Mouse (Mus musculus): ENCODE data around the gene Mad1l1.

Gene Mad1l1

DNA sequence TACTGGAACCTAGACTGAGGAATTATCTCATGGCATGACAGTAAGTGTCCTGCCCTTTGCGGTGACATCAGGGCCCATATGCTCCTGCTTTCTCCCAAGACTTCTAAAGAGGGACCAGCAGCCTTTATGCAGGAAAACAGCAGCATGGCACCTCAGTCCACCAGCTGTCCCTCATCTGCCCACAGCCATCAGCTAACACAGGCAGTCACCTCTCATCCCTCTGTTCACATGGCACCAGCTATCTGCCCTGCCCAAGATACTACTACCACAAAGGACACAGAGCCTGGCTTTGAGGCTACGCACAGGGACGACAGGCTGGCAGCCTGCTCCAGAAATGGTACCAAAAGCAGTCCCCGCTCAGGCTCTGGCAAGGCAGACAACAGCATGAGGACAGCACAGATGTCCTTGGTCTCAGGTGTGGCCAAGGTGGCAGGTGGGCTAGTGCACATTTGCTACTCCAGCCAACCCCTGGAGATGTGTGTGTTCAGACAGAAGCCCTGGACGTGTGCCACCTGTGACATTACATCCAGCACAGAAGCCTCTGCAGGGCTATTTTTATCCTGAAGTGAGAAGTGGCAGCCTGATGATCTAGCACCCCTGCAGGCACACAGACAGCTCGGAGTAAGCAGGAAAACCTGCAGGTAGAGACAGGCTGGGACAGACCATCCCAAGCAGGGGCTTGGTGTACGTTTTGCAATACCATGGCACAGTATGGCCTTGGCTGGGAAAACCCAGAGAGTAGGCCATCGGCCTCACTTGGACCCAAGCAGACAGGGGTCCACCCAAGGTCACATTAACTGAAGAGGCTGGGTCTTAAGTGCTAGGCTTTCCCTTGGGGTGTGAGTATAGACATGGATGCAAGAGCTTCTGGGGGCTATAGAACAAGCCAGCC lies 185.4 kb downstream of the Mad1l1 start:
- DNase-seq (ENCODE audit: low read depth, low spot score) = no peak

DNA sequence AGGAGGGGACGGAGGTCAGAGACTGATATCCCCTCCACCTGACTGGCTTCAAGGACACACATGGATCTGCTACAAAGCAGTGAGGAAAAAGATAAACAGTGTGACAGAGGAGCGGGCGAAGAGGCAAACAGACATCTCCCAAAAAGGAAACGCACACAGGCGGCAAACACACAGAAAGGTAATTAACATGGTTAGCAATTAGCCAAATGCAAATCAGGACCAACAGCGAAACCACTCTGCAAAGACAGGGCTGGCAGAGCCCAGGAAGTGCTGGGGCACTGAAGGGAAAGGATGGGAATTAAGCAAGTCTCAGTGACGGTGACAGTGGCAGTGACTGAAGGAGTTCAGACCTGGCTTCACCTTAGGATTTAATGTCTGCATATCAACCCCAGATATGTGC lies 187.3 kb downstream of the Mad1l1 start:
- no peak for DNase-seq (ENCODE audit: low read depth, low spot score)

DNA sequence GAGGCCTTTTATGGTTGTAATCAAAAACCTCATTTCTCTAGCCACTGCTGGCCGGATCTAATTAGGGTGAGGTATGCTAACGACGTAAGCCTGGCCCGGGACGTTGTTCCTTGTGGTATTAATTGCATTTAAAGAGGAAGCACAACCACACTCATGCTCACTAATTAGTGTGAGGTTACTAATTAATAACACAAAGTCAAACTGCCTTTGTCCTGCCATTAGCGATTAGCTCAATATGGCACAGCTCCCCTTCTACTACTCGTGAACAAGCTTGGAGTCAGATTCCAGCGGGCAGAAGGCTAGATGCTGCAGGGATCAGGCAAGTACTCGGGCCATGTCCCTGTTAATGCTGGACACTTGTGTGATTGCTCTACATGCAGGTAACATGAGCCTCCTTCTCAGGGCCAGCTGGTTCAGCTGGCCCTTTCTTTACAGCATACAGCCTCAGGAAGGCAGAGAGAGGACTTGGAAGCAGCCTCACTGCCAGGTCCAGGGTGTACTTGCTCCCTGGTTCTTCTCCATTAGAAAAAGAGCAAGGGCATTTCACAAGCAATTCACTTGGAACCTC lies 192.9 kb downstream of the Mad1l1 start:
- no peak for DNase-seq (ENCODE audit: low read depth, low spot score)

DNA sequence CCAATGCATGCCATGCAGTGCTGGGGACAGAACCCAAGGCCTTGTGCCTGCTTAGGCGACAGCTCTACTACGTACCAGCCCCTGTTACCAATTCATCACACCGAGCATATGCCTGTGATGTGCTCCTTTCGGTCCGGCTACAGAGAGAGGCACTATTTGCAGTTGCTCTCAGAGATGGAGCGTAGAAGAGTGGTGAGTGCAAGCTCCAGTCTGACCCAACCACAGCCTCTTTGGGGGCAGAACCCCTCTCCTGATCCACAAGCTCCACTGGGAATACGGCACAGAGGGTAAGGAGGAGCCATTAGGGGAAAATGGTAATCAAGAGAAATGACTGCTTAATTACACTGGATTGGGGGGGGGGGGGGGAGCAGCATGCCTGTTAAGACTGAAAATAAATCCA lies 193.4 kb downstream of the Mad1l1 start:
- DNase-seq (ENCODE audit: low read depth, low spot score) = no peak

DNA sequence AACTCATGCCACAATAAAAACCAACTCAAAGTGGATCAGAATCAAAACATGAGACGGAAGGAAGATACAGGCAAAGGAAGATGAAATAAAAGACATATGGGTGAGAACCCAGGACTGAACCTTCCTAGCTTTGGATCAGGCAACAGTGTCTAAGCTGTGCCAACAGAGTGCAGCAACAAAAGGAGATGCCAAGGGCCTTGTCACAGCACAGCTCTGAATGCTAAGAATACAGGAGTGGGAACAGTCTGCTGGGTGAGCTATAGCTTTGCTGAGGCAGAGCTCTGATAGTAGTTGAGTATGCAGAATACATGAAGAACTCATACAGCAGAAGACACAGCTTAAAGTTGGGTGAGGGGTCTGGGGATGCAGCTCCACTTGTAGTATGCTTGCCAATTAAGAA lies 196.7 kb downstream of the Mad1l1 start:
- DNase-seq (ENCODE audit: low read depth, low spot score) = no peak

DNA sequence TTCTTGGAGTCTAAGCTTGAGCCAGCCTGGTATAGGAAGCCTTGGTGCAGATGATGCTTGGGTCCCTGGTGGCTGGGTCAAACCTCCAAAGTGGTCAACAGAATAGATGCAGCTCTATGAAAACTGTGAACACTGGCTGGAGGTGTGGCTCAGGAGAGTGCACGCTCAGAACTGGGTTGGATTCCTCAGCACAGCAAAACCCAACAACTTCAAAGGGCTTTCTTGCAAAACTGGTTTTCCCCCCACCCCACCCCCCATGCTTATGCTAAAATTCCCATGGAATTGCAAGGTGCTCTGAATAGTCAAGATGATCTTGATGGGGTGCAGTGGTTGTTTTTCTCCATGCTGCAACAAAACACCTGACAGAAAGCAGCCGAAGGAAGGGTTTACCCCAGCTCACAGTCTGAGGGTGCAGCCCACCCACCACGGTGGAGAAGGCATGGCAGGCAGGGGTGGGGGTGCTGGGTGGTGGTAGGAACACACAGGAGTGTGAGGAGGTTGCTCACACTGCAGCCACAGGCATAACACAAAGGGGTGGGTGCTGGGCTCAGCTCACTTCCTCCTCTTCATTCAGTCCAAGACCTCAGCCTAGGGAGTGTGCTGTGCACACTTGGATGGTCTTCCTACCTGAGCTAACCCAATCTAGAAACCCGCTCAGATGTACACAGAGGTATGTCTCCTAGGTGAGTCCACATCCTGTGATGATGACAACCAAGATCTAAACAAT lies 197.5 kb downstream of the Mad1l1 start:
- DNase-seq (ENCODE audit: low read depth, low spot score) = peak; percentile 90

DNA sequence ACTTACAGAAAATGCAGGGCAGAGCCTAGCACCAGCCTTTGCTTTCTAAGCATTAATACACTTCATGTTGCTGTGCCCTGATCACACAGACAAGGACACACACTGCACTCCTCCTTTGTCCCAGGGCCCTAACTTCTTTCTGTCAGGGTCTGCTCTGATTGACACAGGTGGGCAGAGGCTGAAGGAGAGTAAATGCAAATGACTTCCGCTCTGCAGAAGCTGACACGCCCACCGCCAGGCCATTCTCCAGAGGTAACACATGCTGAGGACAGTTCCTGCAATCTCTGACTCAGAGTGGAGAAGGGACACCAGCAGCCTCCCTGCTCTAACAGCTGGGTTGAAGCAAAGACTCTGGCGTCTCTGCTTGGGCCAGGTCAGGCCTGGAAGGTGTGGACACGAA lies 198.2 kb downstream of the Mad1l1 start:
- DNase-seq (ENCODE audit: low read depth, low spot score) = peak; percentile 84

DNA sequence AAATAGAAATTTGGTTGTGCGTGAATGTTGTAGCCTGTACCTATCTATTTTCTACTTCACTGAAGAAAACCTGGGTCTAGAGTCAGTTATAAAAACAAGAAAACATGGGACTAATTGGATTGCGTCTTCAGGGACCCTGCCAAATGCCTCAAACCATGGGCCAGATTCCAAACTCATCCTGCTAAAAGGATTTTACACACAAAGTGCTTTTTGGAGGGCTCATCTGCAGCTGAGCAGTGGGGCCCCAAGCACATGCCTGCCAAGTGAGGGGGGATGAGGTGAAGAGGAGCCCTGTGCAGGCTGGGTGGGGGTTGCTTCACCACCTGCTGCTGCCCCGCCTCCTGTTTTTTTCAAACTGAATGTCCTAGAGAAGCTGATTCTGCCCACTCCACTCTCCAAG lies 199.4 kb downstream of the Mad1l1 start:
- DNase-seq (ENCODE audit: low read depth, low spot score) = no peak

DNA sequence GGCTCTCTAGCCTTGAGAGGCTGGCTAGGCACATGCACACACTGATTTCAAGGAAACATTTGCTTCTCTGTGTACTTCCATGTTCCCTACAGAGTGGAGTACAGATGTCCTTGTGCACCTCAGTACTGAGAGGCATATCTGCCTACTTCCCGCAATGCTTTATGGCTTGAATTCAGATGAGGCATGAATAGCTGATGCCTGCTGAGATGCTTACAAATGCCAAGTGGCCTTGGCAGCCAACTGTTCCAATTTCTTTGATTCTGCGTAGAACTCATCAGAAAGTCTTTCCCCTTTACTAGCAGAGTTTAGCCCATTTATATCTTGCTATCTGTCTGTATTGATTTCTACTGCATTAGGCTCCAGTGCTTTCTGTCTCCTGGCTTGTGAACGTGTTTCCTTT lies 202.4 kb downstream of the Mad1l1 start:
- no peak for DNase-seq (ENCODE audit: low read depth, low spot score)

DNA sequence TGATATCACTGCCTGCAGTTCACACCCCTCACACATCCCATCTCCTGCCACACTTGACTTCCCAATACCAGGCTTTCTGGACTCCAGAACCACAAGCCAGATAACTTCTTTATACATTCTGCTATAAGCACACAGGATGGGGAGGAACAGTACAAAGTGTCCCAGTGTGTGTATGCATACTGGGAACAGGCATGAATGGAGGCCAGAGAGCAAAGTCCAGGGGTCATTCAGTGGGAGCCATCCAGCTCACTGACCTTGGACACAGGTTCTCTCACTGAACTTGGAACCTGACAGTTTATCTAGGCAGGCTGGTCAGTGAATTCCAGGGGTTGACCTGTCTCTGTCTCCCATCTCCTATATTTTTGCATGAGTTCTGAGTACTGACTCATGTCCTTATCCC lies 203.4 kb downstream of the Mad1l1 start:
- DNase-seq (ENCODE audit: low read depth, low spot score) = no peak

DNA sequence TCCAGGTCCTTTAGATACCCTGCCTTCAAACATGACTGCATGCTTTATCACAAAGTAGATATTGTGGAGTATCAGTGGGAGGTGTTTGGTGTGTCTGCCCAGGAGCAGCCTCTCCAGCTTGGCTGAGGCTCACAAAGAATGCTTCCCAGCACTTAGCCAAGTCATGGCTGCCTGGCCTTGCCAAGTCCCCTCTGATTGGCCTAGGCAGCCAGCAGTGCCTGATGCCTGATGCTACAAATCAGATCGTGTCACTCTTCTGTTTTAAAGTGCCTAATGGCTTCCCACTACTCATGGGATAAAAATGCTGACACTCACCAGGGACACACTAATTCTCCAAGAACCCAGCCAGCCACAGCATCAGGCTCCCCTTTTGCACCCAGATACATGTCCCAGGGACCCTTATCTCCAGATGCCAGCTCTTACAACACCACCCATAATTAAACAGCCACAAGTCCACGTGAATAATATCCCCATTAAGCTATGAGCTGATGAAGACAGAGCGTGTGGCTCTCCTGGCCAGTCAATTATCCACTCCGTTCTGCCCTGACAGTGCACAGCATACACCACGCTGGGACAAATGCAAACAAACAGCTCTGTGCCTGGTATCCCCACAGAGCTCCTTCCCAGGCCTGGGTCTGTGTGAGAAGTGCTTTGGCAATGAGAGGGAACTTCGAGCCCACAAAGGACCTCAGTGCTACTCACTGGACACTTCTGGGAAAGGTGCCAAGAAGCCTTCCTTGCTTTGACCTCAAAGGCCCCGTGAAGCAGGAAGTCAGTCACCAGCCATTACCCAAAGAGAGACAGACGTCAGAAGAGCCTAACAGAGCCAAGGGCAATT lies 205.7 kb downstream of the Mad1l1 start:
- DNase-seq (ENCODE audit: low read depth, low spot score) = no peak

DNA sequence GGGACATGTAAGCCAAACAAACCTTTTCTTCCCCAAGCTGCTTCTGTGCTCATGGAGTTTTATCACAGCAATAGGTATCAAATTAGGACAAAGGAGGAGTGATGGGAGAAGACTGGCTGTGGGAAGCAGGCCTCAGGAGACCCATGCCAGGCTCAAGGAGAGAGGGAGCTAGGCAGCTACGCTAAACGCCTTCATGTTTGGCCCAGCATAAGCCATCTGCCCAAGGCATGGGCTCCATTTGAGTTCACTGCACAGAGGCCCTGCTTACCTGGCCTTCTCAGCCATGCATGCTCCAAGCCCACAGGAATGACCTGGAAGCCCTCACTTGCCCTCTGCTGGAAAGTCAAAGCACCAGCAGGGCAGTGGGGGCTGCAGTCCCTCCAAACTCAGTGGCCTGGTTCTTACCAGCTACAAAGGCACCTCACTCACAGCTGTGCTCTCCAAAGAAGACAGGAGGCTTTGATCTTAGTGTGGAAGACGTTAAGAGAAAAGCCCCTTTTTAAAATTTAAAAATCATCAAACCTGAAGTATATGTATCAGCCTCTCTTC lies 206.8 kb downstream of the Mad1l1 start:
- no peak for DNase-seq (ENCODE audit: low read depth, low spot score)

DNA sequence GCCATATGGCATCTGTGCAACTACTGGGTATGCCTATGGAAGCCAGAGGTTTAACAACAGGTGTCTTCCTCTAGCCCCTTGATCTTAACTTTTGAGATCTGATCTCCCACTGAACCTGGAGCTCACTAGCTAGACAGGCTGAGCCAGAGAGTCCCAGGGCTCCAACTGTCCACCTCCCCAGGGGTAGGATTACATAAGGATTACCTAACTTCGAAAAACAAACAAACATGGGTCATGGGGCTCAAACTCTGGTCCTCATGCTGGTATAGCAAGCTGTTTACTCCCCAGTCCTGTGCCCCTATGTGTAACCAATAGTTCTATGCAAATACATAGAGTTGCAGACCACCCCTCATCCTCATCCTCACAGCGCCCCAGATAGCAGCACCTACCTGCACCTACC lies 208.1 kb downstream of the Mad1l1 start:
- DNase-seq (ENCODE audit: low read depth, low spot score) = no peak

DNA sequence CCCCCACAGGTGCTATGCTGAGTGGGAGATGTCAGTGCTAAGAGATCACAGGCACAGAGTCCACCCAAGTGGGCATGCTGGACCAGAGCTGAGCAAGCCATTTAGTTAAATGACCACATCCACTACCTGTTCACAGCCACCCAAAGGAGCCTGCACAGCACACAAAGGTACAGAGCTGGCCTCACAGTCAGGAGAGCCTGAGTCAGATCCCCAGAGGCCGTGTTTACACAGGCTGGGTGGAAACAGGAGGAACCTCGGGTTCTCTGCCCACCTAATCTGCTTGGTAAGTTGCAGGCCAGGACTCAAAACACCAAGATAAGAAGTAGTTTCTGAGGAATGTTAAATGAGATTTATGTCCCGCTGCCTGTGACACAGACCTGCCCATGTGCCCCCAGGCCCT lies 211.3 kb downstream of the Mad1l1 start:
- no peak for DNase-seq (ENCODE audit: low read depth, low spot score)

DNA sequence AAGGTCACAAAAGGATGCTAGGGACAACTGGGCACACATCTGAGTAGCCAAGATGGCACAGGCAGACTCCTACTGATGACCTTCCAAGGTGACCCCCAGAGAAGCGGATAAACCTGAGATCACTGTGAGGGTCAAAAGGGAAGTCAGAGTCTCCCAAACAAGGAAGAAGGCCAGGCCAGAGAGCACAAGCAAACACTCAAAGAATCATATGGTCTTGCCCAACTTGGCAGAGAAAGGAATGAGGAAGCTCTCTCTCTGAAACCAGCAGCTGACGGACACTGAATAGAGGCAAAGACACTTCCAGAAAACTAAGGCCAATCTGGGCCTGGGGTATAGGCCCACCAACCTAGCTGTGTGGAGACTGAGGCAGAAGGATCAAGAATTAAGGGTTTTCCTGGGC lies 213.4 kb downstream of the Mad1l1 start:
- DNase-seq (ENCODE audit: low read depth, low spot score) = no peak

DNA sequence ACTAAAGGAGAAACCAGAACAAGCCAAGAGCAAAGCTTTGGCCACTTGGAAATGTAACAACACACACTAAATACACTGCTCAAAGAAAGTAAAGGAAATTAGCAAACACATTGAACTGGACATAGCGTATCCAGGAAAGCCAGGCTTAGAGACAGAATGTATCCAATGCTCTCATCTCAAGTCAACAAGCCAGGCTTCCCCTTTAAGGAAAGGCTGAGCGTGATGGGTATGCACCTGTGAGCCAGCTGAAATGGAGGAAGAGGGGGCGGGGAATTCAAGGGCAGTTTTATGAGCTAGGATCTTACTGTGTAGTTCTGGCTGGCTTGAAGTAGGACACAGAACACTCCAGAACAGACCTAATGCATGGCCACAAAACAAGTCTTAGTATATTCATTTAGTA lies 215.3 kb downstream of the Mad1l1 start:
- DNase-seq (ENCODE audit: low read depth, low spot score) = no peak

DNA sequence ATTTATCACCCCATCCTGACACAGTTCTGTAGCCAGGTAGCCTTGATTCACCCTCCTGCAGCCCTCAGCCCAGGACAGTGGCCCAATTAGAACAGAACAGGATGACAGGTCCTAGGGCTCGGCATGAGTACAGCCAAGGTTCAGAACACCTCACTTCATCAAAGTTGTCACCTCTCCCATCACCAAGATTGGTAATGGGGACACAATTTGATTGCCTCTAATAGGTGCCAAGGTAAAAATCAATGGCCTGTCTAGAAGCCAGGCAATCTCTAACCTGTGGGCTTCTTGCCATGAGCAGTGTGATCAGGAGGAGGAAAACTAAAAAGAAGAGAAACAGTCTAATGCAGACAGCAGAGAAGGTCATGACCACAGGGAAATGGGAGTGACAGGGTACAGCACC lies 216.5 kb downstream of the Mad1l1 start:
- DNase-seq (ENCODE audit: low read depth, low spot score) = no peak

DNA sequence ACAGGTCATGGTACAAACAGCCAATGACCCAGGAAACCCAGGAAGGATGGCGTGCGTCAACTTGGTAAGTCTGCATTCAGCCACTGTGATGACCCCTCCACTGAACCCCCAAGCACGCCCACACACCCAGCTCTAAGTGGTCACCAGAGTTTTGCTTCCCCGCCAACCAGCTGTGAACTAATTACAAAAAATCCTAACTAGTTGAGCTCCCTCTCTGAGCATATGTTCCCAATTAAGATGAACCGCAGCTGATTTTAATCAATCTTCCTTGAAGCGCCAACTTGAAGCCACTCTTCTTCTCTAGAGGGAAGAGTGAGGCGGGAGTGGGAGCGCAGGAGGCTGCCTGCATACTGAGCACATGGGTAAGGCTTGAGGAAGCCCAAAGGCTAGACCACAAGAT lies 218.6 kb downstream of the Mad1l1 start:
- DNase-seq (ENCODE audit: low read depth, low spot score) = no peak

DNA sequence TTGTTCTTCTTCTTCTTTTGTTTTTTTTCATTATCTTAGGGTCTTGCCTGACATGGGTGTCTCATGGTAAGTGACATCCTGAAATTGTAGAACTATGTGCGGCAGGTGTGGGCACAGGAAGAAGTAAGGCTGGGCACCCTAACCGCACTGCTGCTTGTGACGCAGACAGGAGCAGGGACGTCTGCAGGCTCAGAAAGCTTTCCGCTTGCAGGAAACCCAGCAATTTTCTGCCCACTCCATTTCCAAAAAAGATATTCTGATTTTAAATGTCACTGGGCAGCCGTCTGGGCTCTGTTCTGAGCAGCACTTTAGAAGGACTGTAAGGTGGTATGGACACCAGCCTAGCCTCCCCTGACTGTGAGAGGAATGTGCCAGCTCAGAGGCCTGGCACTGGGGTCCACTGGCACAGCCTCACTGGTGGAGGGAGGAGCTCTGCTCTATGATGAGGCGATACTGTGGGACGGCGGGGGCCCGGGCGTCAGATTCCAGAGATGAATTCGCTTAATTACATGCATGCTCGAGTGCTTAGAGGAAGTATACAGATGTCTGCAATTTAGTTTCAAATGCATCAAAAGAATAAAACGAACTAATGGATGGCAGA lies 219.8 kb downstream of the Mad1l1 start:
- DNase-seq (ENCODE audit: low read depth, low spot score) = no peak

DNA sequence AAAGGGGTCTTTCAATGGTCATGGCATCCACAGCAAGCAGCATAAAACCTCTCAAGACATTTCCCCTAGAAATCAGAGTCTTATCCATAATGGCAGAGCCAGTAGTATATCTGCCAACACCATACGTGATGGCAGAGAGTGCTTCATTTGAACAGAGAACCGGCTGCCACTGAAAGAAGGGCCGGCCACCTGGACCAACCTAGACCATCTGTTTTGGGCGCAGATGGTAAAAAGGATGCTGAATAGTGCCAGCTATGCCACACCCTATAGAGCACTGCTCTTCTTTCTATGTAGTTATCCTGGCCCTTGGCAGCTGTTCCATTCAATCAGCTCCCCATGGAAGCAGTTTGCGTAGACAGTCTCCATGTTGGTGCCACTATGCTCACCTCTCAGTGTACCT lies 222.6 kb downstream of the Mad1l1 start:
- DNase-seq (ENCODE audit: low read depth, low spot score) = no peak

DNA sequence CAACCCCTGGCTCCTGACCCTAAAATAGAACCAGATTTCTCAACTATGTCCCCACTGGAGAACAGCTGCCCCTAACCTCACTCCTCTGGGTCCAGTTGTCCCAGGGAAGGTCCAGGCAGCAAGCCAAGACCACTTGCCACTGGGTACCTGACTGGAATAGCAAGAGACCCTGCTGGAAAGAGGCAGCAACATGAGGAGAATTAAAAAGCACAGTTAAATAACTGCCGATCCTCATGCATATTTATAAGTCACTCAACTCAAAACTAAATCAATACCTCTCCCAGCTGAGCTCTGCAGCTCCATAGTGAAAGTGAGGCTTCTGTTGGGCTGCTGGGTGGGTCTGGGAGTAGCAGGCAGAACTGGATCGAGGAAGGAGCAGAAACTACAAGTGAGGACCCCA lies 226.1 kb downstream of the Mad1l1 start:
- no peak for DNase-seq (ENCODE audit: low read depth, low spot score)
